Comparison of ENCODE assay signal across 10 mouse cellular contexts in genomic region chr3:30512459-30513030, GRCm38 (mm10). TPM values are rescaled to one million over a fixed set of nuclear protein-coding genes. Genes with fewer than 3 reads are reported as not detected.
DNase-seq lines count a peak whose midpoint lies in the region; ATAC-seq and TF ChIP-seq lines count a peak whose summit lies in the region.
"Had no signal": no experiment of that assay in that cellular context is flagged by ENCODE, and none has a peak within 500 bp of the region (broad histone marks: within the 10 kb centered on the region; RNA-seq: fewer than 3 reads in every experiment).

No protein-coding gene starts in this region.

- no peak overlapping the region for H3K9ac ChIP-seq in heart, embryonic 11.5 days (ENCODE audit: low read depth, low read length)
- H3K9ac ChIP-seq in limb, embryonic 14.5 days (ENCODE audit: low read depth, low read length, severe bottlenecking), result peak overlapping the region; percentile 37; the same call in 1 of the 2 replicates

- no peaks in the 10 kb centered on the region for H3K36me3 ChIP-seq in heart, embryonic 11.5 days (ENCODE audit: control insufficient read depth, insufficient read depth, low read length)
- H3K36me3 ChIP-seq in limb, embryonic 14.5 days (ENCODE audit: control insufficient read depth, insufficient read depth, low read length), result no peaks in the 10 kb centered on the region

- H3K27me3 ChIP-seq in heart, embryonic 11.5 days (ENCODE audit: control insufficient read depth, insufficient read depth, low read length), result peaks cover 37% of the 10 kb centered on the region
- no peaks in the 10 kb centered on the region for H3K27me3 ChIP-seq in limb, embryonic 14.5 days (ENCODE audit: control insufficient read depth, insufficient read depth, low read length)

- TF ChIP-seq POLR2A in limb, embryonic 14.5 days (IDR thresholded peaks at IDR 0.05; ENCODE audit: borderline replicate concordance, extremely low read depth, insufficient read depth, insufficient read length), result no peak

- H3K9me3 ChIP-seq in heart, embryonic 11.5 days (replicated peaks; ENCODE audit: control insufficient read depth, low read length), result no peaks in the 10 kb centered on the region
- no peaks in the 10 kb centered on the region for H3K9me3 ChIP-seq in limb, embryonic 14.5 days (ENCODE audit: control insufficient read depth, low read length)

- no peak for ATAC-seq in heart, embryonic 11.5 days (replicated peaks; ENCODE audit: insufficient number of reproducible peaks, low FRiP score, low TSS enrichment)
- no peak for ATAC-seq in limb, embryonic 14.5 days (ENCODE audit: low FRiP score, low read depth)
- ATAC-seq: hindbrain, postnatal 0 days had no signal

- no peak overlapping the region for H3K27ac ChIP-seq in heart, embryonic 11.5 days (ENCODE audit: low read depth, low read length)
- H3K27ac ChIP-seq in limb, embryonic 14.5 days (replicated peaks; ENCODE audit: low read depth, low read length), result peak overlapping the region; percentile 95
- H3K27ac ChIP-seq: hindbrain, postnatal 0 days had no signal

- no peak overlapping the region for H3K4me3 ChIP-seq in heart, embryonic 11.5 days (ENCODE audit: low read depth, low read length)
- peak overlapping the region; percentile 56; the same call in 1 of the 2 replicates for H3K4me3 ChIP-seq in limb, embryonic 14.5 days (replicated peaks; ENCODE audit: low read length)
- H3K4me3 ChIP-seq: myocyte had no signal

- DNase-seq in heart, adult 11 months, result no peak
- DNase-seq in R1 (ENCODE audit: low read depth, low spot score) (peak; percentile 13), adipocyte (ENCODE audit: low spot score) (no peak)
- DNase-seq in kidney, adult 11 months, result peak; percentile 16
- DNase-seq in limb, embryonic 14.5 days (ENCODE audit: low spot score), result no peak
- no peak for DNase-seq in layer of hippocampus, postnatal 25 days (ENCODE audit: extremely low spot score in 1 of 2, low spot score in 1 of 2)
- DNase-seq in ovary, adult 18-20 months (ENCODE audit: low spot score), result no peak

- 11% methylated on average over 12 of the region's 12 CpGs for WGBS in heart, embryonic 11.5 days (ENCODE audit: insufficient replicate concordance)
- 13% methylated on average over 12 of the region's 12 CpGs for WGBS in limb, embryonic 14.5 days

- 0 out of 2 replicates have a peak overlapping the region, but pooled peaks have one; percentile 8 for H3K4me2 ChIP-seq in heart, embryonic 11.5 days
- peak overlapping the region; percentile 91 for H3K4me2 ChIP-seq in limb, embryonic 14.5 days (replicated peaks; ENCODE audit: low read depth, low read length, severe bottlenecking)

- H3K4me1 ChIP-seq in heart, embryonic 11.5 days (ENCODE audit: control insufficient read depth, insufficient read depth, low read length), result no peaks in the 10 kb centered on the region
- H3K4me1 ChIP-seq in limb, embryonic 14.5 days (ENCODE audit: control insufficient read depth, insufficient read depth, low read length), result peaks cover 28% of the 10 kb centered on the region

RNA-seq across cellular contexts. Expression of gene Mecom, which starts 35.3 kb away (rescaled TPM):
- 41.8 and 42.5 TPM in 2 replicates for polyA plus RNA-seq in heart, embryonic 11.5 days (2014; fragmentation: Nextera tagmentation; extraction: Ambion mirVana)
- 35.8 and 38.6 TPM in 2 replicates for polyA plus RNA-seq in limb, embryonic 14.5 days (2012; rRNA removed)
- polyA plus RNA-seq in limb, embryonic 14.5 days (2014; fragmentation: Nextera tagmentation; extraction: Ambion mirVana), result 42.2 and 61.6 TPM in 2 replicates
- 1 to 10 TPM; 2.8 to 3.9 TPM for total RNA-seq in layer of hippocampus, postnatal 25 days (2021)

Comparison
In these comparisons a context has a peak if more than half of its experiments do, and no peak if none do; other contexts are left out.
1. DNase-seq: peak in R1 (single experiment) and kidney, adult 11 months (single experiment); none in heart, adult 11 months (single experiment), limb, embryonic 14.5 days (single experiment), layer of hippocampus, postnatal 25 days (0 of 2), ovary, adult 18-20 months (single experiment) and adipocyte (single experiment).